Mouse (Mus musculus): ENCODE measurements around the gene Foxs1.

DNA sequence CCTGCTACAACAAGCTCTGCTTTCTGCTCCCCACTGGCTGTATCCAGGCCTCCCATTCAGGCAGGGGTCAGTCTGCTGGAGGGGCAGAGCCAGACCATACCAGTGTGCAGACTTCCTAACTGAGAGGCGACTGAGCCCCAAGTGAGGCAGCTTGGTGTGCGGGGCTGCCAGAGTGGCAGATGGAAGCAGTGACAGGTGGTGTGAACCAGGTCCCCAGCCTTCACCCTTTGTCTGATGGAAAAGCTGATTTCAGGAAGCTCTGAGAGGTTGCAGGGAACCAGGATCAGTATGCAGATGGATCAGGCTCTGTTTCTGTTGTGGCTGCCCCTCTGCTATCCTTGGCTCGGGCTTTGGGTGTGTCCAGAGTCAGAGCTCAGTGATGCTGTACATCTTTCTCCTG, 9.4 kb downstream of the Foxs1 start:
- TF ChIP-seq POLR2A (IDR thresholded peaks at IDR 0.05; ENCODE audit: extremely low read depth, insufficient read depth, low read length) (no peak), CTCF (IDR thresholded peaks at IDR 0.05; ENCODE audit: low read depth, low read length) (no peak)

All from liver, adult 2 months (tissue).